Mouse (Mus musculus) olfactory bulb, adult 2 months (tissue): ENCODE data around the gene Rora.

Experiments
- CTCF ChIP-seq: fragments of 200-500 bp; IDR thresholded peaks from 2 replicates; pipeline ENCODE4 v1.5.1; 2012; ENCODE audit warnings: low read depth, mild to moderate bottlenecking, low read length, moderate library complexity; ENCODE audit not compliant: insufficient read depth
- POLR2A ChIP-seq: fragments of 200-500 bp; IDR thresholded peaks from 2 replicates; pipeline ENCODE4 v1.6.1; 2012; ENCODE audit warnings: mild to moderate bottlenecking, low read depth, low read length, moderate library complexity; ENCODE audit not compliant: insufficient read depth

DNA sequence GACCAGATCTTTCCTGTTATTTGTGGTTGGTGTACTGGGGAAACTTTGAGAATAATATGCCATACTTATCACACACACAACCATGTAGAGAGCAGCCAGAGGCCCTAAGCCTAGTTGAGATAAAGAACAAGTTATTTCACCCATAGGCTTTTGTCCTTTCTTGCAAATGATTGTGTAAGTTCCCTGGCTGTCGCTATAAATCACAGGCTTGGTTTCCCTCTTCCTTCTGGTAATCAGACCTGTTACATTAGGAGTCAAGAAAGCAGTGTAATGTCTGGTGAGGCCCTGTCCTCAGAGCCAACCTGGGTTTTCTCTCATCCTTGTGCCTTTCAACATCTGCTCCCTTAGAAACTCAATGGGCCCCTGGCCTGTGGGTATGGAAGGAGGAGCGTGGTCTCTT is 222.7 kb downstream of the Rora start:
- TF ChIP-seq CTCF (no peak), POLR2A (no peak)
